Mouse (Mus musculus): ENCODE measurements around the gene Zbtb42.

The Zbtb42 gene

GRCm38 (mm10) chr12:112688458-112688857, 9.8 kb downstream of the Zbtb42 start:
- DNase-seq (ENCODE audit: low read depth), result peak; percentile 85

- peak; percentile 94 for DNase-seq (ENCODE audit: low read depth)
Measured at GRCm38 (mm10) chr12:112693185-112694126, 14.8 kb downstream of the Zbtb42 start.

GRCm38 (mm10) chr12:112694127-112694475, 15.5 kb downstream of the Zbtb42 start:
- no peak for DNase-seq (ENCODE audit: low read depth)

GRCm38 (mm10) chr12:112696806-112697425, 18.3 kb downstream of the Zbtb42 start:
- peak; percentile 66 for DNase-seq (ENCODE audit: low read depth)

- no peak for DNase-seq (ENCODE audit: low read depth)
Measured at GRCm38 (mm10) chr12:112700522-112700921, 21.9 kb downstream of the Zbtb42 start.

GRCm38 (mm10) chr12:112702374-112703320, 24.0 kb downstream of the Zbtb42 start:
- DNase-seq (ENCODE audit: low read depth), result peak; percentile 85

GRCm38 (mm10) chr12:112706704-112707572, 28.3 kb downstream of the Zbtb42 start:
- DNase-seq (ENCODE audit: low read depth), result peak; percentile 83

GRCm38 (mm10) chr12:112707573-112707869, 28.9 kb downstream of the Zbtb42 start:
- DNase-seq (ENCODE audit: low read depth), result no peak

GRCm38 (mm10) chr12:112713984-112714383, 35.4 kb downstream of the Zbtb42 start:
- DNase-seq (ENCODE audit: low read depth), result no peak

GRCm38 (mm10) chr12:112717140-112717539, 38.5 kb downstream of the Zbtb42 start:
- peak; percentile 74 for DNase-seq (ENCODE audit: low read depth)

GRCm38 (mm10) chr12:112718995-112719394, 40.4 kb downstream of the Zbtb42 start:
- no peak for DNase-seq (ENCODE audit: low read depth)

- DNase-seq (ENCODE audit: low read depth), result no peak
Measured at GRCm38 (mm10) chr12:112720216-112720615, 41.6 kb downstream of the Zbtb42 start, which contains the start of gene Cep170b. Gene Cep170b (plus strand): TSS chr12:112720455.

GRCm38 (mm10) chr12:112720890-112721423, 42.3 kb downstream of the Zbtb42 start:
- DNase-seq (ENCODE audit: low read depth), result no peak

GRCm38 (mm10) chr12:112721424-112722239, 43.0 kb downstream of the Zbtb42 start:
- DNase-seq (ENCODE audit: low read depth), result no peak

- peak; percentile 29 for DNase-seq (ENCODE audit: low read depth)
Measured at GRCm38 (mm10) chr12:112722240-112723027, 43.8 kb downstream of the Zbtb42 start.

GRCm38 (mm10) chr12:112723028-112723330, 44.4 kb downstream of the Zbtb42 start:
- no peak for DNase-seq (ENCODE audit: low read depth)

GRCm38 (mm10) chr12:112723445-112723844, 44.8 kb downstream of the Zbtb42 start:
- DNase-seq (ENCODE audit: low read depth), result no peak

- peak; percentile 87 for DNase-seq (ENCODE audit: low read depth)
Measured at GRCm38 (mm10) chr12:112724077-112724805, 45.6 kb downstream of the Zbtb42 start.

GRCm38 (mm10) chr12:112727801-112728200, 49.2 kb downstream of the Zbtb42 start:
- DNase-seq (ENCODE audit: low read depth), result no peak
